Mouse (Mus musculus): ENCODE results near the gene Fxyd1.

GRCm38 (mm10) chr7:31077470-31077869, 20.5 kb upstream of the Fxyd1 start:
- TF ChIP-seq CTCF (IDR thresholded peaks at IDR 0.05; ENCODE audit: insufficient read depth, low read depth, low read length) (no peak), POLR2A (IDR thresholded peaks at IDR 0.05; ENCODE audit: insufficient read depth, low read depth, low read length) (no peak)
